21 mouse cellular contexts compared by ENCODE assay signal in the genomic region with DNA sequence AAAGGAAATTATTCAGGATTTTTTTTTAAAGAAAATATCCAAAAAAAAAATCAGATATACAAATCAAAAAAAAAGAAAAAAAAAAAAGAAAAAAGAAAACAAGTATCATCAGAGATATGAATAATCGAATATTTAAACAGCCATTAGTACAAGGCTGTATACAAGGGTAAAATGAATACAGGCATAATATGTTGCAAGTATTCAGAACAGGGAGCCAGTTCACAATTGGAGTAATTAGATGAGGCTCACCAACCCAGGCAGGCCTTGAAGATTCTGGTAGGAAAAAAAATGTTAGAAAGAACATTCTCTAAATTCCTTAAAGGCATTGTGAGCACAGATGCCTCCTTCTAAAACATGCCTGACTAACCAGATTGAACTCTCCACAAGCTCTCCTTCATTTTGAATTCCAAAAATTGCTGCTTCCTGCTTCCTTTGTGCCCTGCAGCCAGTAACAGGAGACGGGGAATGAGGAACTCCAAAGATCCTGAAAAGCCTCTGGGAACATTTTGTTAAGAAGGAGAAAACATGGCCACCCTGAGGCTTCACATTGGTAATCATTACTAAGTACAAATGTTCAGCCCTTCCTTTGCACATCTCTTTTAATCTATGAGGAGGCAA.
DNase-seq lines count a peak whose midpoint lies in the region; ATAC-seq and TF ChIP-seq lines count a peak whose summit lies in the region.
"Had no signal": no experiment of that assay in that cellular context is flagged by ENCODE, and none has a peak within 500 bp of the region (broad histone marks: within the 10 kb centered on the region; RNA-seq: fewer than 3 reads in every experiment).

No protein-coding gene starts in this region.

- 59% methylated on average over 2 of the region's 2 CpGs for WGBS in hindbrain, embryonic 10.5 days
- WGBS in hindbrain, postnatal 0 days: 66% methylated on average over 2 of the region's 2 CpGs
- 38% methylated on average over 2 of the region's 2 CpGs for WGBS in forebrain, embryonic 13.5 days

- H3K36me3 ChIP-seq in hindbrain, embryonic 10.5 days: no peaks in the 10 kb centered on the region
- no peaks in the 10 kb centered on the region for H3K36me3 ChIP-seq in hindbrain, postnatal 0 days (ENCODE audit: insufficient read depth, low read length)
- H3K36me3 ChIP-seq in forebrain, embryonic 13.5 days (ENCODE audit: poor library complexity, severe bottlenecking): no peaks in the 10 kb centered on the region
- H3K36me3 ChIP-seq: embryonic facial prominence, embryonic 12.5 days; midbrain, embryonic 13.5 days had no signal

- DNase-seq in hindbrain, embryonic 10.5 days (ENCODE audit: low spot score): peak; percentile 5
- DNase-seq in hindbrain, postnatal 0 days (ENCODE audit: low spot score): no peak
- DNase-seq in Muller cell, postnatal 12 days (ENCODE audit: inconsistent ontology term): peak; percentile 87
- DNase-seq in brain, embryonic 14.5 days (ENCODE audit: low read depth): peak; percentile 47
- no peak for DNase-seq in heart, adult 9 months (ENCODE audit: low spot score in 2 of 2)
- no peak for DNase-seq in urinary bladder, postnatal 10 days (ENCODE audit: low spot score)
- no peak for DNase-seq in heart, adult 8-10 months (ENCODE audit: low spot score)
- DNase-seq: cerebellum, adult 9-11 months; gastrocnemius, postnatal 36 days; heart, postnatal 14 days; kidney, adult 18-20 months; left cerebral cortex, postnatal 4 days; lung, adult 18-20 months; lung, postnatal 4 days; spleen, adult 18-20 months; thymus, adult 18-20 months had no signal

- peak overlapping the region; percentile 16; the same call in 1 of the 2 replicates for H3K27ac ChIP-seq in hindbrain, embryonic 10.5 days
- no peak overlapping the region for H3K27ac ChIP-seq in hindbrain, postnatal 0 days
- H3K27ac ChIP-seq in forebrain, embryonic 13.5 days: no peak overlapping the region; the same call in 1 of the 2 replicates
- H3K27ac ChIP-seq: embryonic facial prominence, embryonic 12.5 days; midbrain, embryonic 13.5 days had no signal

- no peaks in the 10 kb centered on the region for H3K4me1 ChIP-seq in hindbrain, embryonic 10.5 days (replicated peaks)
- H3K4me1 ChIP-seq in hindbrain, postnatal 0 days (ENCODE audit: insufficient read depth, low read length): no peaks in the 10 kb centered on the region
- H3K4me1 ChIP-seq in forebrain, embryonic 13.5 days: no peaks in the 10 kb centered on the region
- H3K4me1 ChIP-seq: embryonic facial prominence, embryonic 12.5 days; midbrain, embryonic 13.5 days had no signal

- no peak overlapping the region for H3K4me3 ChIP-seq in hindbrain, embryonic 10.5 days
- no peak overlapping the region for H3K4me3 ChIP-seq in hindbrain, postnatal 0 days (ENCODE audit: low read length)
- no peak overlapping the region for H3K4me3 ChIP-seq in forebrain, embryonic 13.5 days
- H3K4me3 ChIP-seq: embryonic facial prominence, embryonic 12.5 days; midbrain, embryonic 13.5 days had no signal

- no peak for TF ChIP-seq CTCF in hindbrain, postnatal 0 days (IDR thresholded peaks at IDR 0.05; ENCODE audit: low read depth)
- TF ChIP-seq CTCF in brain, embryonic 14.5 days (IDR thresholded peaks at IDR 0.05; ENCODE audit: borderline replicate concordance, extremely low read depth, insufficient read depth, insufficient read length): no peak

- no peak for ATAC-seq in hindbrain, postnatal 0 days
- ATAC-seq in forebrain, embryonic 13.5 days: 0 out of 2 replicates have a peak, but pooled peaks have one; percentile 21
- ATAC-seq: hindbrain, embryonic 16.5 days; midbrain, embryonic 13.5 days had no signal

- H3K9ac ChIP-seq in hindbrain, postnatal 0 days (replicated peaks; ENCODE audit: low read length): no peak overlapping the region
- no peak overlapping the region for H3K9ac ChIP-seq in forebrain, embryonic 13.5 days
- H3K9ac ChIP-seq: embryonic facial prominence, embryonic 12.5 days; midbrain, embryonic 13.5 days had no signal

- H3K9me3 ChIP-seq in hindbrain, embryonic 10.5 days: no peaks in the 10 kb centered on the region
- no peaks in the 10 kb centered on the region for H3K9me3 ChIP-seq in hindbrain, postnatal 0 days (ENCODE audit: low read length)
- no peaks in the 10 kb centered on the region for H3K9me3 ChIP-seq in forebrain, embryonic 13.5 days (replicated peaks)
- H3K9me3 ChIP-seq: embryonic facial prominence, embryonic 12.5 days; midbrain, embryonic 13.5 days had no signal

- no peaks in the 10 kb centered on the region for H3K27me3 ChIP-seq in hindbrain, embryonic 10.5 days (ENCODE audit: insufficient read depth, poor library complexity, severe bottlenecking)
- H3K27me3 ChIP-seq in hindbrain, postnatal 0 days (ENCODE audit: insufficient read depth, low read length): no peaks in the 10 kb centered on the region
- no peaks in the 10 kb centered on the region for H3K27me3 ChIP-seq in forebrain, embryonic 13.5 days
- H3K27me3 ChIP-seq: embryonic facial prominence, embryonic 12.5 days; midbrain, embryonic 13.5 days had no signal

- no peak for TF ChIP-seq POLR2A in brain, embryonic 14.5 days (IDR thresholded peaks at IDR 0.05; ENCODE audit: borderline replicate concordance, extremely low read depth, insufficient read depth, insufficient read length, poor library complexity, severe bottlenecking)

- no peak overlapping the region for H3K4me2 ChIP-seq in hindbrain, postnatal 0 days (ENCODE audit: low read depth, low read length)
- no peak overlapping the region for H3K4me2 ChIP-seq in forebrain, embryonic 13.5 days
- H3K4me2 ChIP-seq: embryonic facial prominence, embryonic 12.5 days; heart, embryonic 11.5 days; midbrain, embryonic 13.5 days had no signal

Comparison
In these comparisons a context has a peak if more than half of its experiments do, and no peak if none do; other contexts are left out.
1. DNase-seq: peak in hindbrain, embryonic 10.5 days (single experiment), Muller cell, postnatal 12 days (single experiment) and brain, embryonic 14.5 days (single experiment); none in hindbrain, postnatal 0 days (single experiment), heart, adult 9 months (0 of 2), urinary bladder, postnatal 10 days (single experiment) and heart, adult 8-10 months (single experiment).